Mouse (Mus musculus): Measurements from ENCODE around the gene Tmem183a. TPM values are rescaled to one million over a fixed set of nuclear protein-coding genes. Genes with fewer than 3 reads are reported as not detected.

The Tmem183a gene
- polyA plus RNA-seq, 1 experiment from 2014 or later, result 118 TPM

DNA sequence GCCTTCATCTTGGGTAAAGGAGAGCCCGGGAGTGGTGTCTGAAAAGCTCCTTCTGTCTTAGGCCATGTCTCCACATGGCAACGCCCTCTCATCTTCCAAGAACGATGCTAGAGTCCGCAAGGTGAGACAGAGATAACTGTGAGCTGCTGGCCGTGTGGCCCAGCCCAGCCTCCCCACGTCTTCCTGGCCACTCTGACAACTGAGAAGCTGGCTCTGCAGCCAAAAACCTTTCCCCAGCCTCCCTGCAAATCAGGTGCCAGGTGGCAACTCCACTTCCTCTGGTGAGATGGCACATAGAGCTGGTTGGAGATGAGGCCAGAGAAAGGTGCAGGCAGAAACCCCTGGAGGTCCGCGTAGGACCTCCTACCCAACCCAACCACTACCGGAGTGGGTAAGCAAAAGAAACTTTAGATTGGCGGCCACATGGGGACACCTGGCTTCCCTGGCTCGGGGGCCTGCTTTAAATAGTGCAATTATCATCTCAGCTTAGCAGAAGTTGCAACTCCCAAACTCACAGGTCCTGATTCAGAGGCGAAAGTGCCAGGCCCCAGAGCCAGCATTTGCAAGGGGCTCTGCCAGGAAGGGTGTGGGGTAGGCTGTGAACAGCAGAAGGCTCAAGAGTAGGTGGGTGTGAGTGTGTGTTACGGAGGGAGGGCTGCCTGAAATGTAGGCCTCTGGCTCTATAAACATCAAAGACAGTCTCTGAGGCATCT is 26.4 kb downstream of the Tmem183a start:
- H3K9me3 ChIP-seq, result no peaks in the 10 kb centered on the region
- no peak overlapping the region for H3K4me2 ChIP-seq (replicated peaks)
- H3K9ac ChIP-seq (replicated peaks), result no peak overlapping the region
- H3K4me3 ChIP-seq, result no peak overlapping the region
- no peak overlapping the region for H3K27ac ChIP-seq (replicated peaks)
- ATAC-seq (ENCODE audit: low FRiP score, low read depth), result no peak
- H3K4me1 ChIP-seq, result no peaks in the 10 kb centered on the region
- peaks cover 4% of the 10 kb centered on the region; the same call in 1 of the 2 replicates for H3K27me3 ChIP-seq
- H3K36me3 ChIP-seq, result no peaks in the 10 kb centered on the region
- WGBS, result 83% methylated on average over 13 of the region's 13 CpGs

- Histone ChIP-seq H3K9me3 (no peaks in the 10 kb centered on the region), H3K4me1 (no peaks in the 10 kb centered on the region), H3K27me3 (peaks cover 4% of the 10 kb centered on the region; the same call in 1 of the 2 replicates), H3K36me3 (no peaks in the 10 kb centered on the region), H3K27ac (replicated peaks) (no peak overlapping the region), H3K9ac (replicated peaks) (no peak overlapping the region), H3K4me2 (replicated peaks) (no peak overlapping the region), H3K4me3 (no peak overlapping the region)
- WGBS, result 83% methylated on average over 7 of the region's 7 CpGs
- ATAC-seq (ENCODE audit: low FRiP score, low read depth), result no peak
These were observed 27.5 kb downstream of the Tmem183a start for GRCm38 (mm10) chr1:134334111-134334827.

GRCm38 (mm10) chr1:134333371-134334110 is 28.2 kb downstream of the Tmem183a start:
- no peak overlapping the region for H3K27ac ChIP-seq (replicated peaks)
- WGBS, result 82% methylated on average over 10 of the region's 10 CpGs

GRCm38 (mm10) chr1:134332770-134333271 is 29.0 kb downstream of the Tmem183a start, which contains the start of gene Ppfia4:
Ppfia4 (minus strand) TSS chr1:134332928.
- H3K27ac ChIP-seq (replicated peaks), result no peak within 1 kb of the TSS
- H3K27me3 ChIP-seq, result peaks cover 4% of the 10 kb centered on the region; the same call in 1 of the 2 replicates
- 68% methylated on average over 13 of the region's 13 CpGs for WGBS
- H3K9ac ChIP-seq (replicated peaks), result no peak within 1 kb of the TSS
- no peak; the same call in 1 of the 2 replicates for ATAC-seq (ENCODE audit: low FRiP score, low read depth)
- H3K4me3 ChIP-seq, result no peak within 1 kb of the TSS
- H3K36me3 ChIP-seq, result no peaks in the 10 kb centered on the region
- no peaks in the 10 kb centered on the region for H3K9me3 ChIP-seq
- H3K4me1 ChIP-seq, result no peaks in the 10 kb centered on the region
- no peak within 1 kb of the TSS for H3K4me2 ChIP-seq (replicated peaks)

More at GRCm38 (mm10) chr1:134333371-134334110, 28.2 kb downstream of the Tmem183a start:
- Histone ChIP-seq H3K27me3 (peaks cover 4% of the 10 kb centered on the region; the same call in 1 of the 2 replicates), H3K9ac (replicated peaks) (no peak overlapping the region), H3K9me3 (no peaks in the 10 kb centered on the region), H3K4me3 (no peak overlapping the region), H3K4me2 (replicated peaks) (no peak overlapping the region), H3K36me3 (no peaks in the 10 kb centered on the region), H3K4me1 (no peaks in the 10 kb centered on the region)
- no peak for ATAC-seq (ENCODE audit: low FRiP score, low read depth)

DNA sequence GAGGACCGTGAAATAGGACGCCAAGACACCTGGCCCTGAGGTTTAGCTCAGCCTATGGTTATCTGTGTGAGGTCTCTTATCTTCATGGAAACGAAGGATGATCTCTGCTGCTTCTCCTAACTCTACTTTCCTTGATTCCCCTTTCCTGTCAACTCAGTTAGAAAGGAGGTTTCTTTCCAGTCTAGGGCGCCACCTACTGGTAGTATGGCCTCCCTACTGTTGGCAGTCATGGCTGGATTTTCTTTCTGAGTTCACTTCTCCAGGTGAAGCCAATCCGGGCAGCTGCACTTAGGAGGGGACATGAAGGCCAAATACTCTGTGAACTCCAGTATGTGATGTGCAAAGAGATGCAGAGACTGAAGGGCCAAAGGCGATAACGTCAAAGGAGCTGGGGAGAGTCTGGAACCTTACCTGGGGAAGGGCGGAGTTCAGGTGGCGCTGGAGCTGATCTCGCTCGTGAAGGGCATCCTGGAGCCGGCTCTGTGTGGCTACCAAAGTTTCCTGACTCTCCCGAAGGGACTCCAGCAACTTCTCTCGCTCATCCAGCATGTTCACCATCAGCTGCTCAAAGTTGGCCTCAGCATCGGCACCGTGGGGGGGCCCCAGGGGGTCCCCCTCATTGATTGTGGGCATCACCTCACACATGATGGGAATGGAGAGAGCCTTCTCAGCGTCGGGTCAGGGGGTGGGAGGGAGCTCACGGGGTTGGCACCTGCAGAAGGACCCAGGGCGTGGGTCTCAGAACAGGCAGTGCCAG is 29.7 kb downstream of the Tmem183a start:
- no peaks in the 10 kb centered on the region for H3K36me3 ChIP-seq
- 0 out of 2 replicates have a peak, but pooled peaks have one; percentile 58 for ATAC-seq (ENCODE audit: low FRiP score, low read depth)
- no peak overlapping the region for H3K27ac ChIP-seq (replicated peaks)
- no peak overlapping the region for H3K4me3 ChIP-seq
- WGBS, result 64% methylated on average over 20 of the region's 20 CpGs
- H3K4me1 ChIP-seq, result no peaks in the 10 kb centered on the region
- H3K9ac ChIP-seq (replicated peaks), result no peak overlapping the region
- H3K9me3 ChIP-seq, result no peaks in the 10 kb centered on the region
- peaks cover 4% of the 10 kb centered on the region; the same call in 1 of the 2 replicates for H3K27me3 ChIP-seq
- H3K4me2 ChIP-seq (replicated peaks), result no peak overlapping the region

DNA sequence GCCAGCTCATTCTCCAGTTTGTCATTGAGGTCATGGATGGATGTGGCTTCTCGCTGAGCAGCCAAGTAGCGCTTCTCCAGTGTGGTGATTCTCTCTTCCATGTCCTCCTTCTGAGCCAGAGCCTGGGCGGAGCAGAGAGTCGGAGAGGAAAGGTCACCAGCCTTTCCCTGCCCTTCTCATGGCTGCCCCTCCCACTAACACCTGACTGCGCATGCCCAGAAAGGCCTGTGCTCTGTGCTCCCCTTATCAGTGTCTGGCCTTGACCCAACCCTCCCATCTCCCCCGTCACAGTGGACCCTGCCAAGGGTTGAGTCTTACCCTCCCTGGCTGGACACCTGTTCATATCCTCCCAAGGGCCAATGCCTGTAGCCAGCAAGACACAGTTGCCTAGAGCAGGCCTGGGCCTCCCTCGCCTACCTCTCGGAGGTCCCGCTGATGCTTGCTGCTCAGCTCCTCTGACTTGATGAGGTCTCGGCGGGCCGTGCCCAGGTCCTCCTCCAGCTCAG is 34.9 kb downstream of the Tmem183a start:
- 93% methylated on average over 12 of the region's 12 CpGs for WGBS
- no peaks in the 10 kb centered on the region for H3K4me1 ChIP-seq

GRCm38 (mm10) chr1:134322591-134322990 is 39.2 kb downstream of the Tmem183a start:
- no peak for ATAC-seq (ENCODE audit: low FRiP score, low read depth)

More for the DNA sequence above, 34.9 kb downstream of the Tmem183a start:
- Histone ChIP-seq H3K36me3 (no peaks in the 10 kb centered on the region), H3K9ac (replicated peaks) (no peak overlapping the region), H3K27me3 (no peaks in the 10 kb centered on the region), H3K9me3 (no peaks in the 10 kb centered on the region), H3K27ac (replicated peaks) (no peak overlapping the region), H3K4me2 (replicated peaks) (no peak overlapping the region), H3K4me3 (no peak overlapping the region)
- no peak for ATAC-seq (ENCODE audit: low FRiP score, low read depth)

DNA sequence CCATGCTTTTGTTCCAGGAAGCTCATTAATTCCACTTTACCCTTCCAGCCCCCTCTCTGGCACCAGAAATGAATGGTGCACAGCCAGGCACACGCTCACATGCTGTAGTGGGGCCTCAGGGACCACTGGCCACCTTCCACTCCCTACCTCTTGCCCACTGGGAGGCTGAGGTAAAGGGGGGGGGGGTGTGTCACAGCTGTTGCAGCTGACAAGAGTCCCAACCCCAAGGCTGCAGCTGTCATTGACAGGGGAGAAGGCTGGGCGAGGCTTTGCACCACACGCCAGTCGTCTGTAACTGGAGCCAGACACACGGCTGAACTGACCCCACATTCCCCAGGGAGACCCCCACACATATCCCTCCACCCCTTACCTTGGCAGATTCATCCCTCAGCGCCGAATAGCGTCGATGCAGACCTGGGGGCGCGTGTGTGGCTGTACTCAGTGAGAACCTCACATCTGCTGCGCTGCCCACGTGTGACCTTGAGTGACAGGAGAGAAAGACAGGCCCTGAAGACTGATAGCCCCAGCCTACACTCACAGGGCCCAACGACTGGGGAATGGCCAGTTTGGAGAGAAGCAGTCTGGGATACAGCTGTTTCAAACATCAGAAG is 41.0 kb downstream of the Tmem183a start:
- Histone ChIP-seq H3K4me3 (no peak overlapping the region), H3K4me1 (peaks cover 12% of the 10 kb centered on the region), H3K9ac (replicated peaks) (no peak overlapping the region), H3K27ac (replicated peaks) (0 out of 2 replicates have a peak overlapping the region, but pooled peaks have one; percentile 1), H3K4me2 (replicated peaks) (no peak overlapping the region), H3K36me3 (no peaks in the 10 kb centered on the region), H3K9me3 (no peaks in the 10 kb centered on the region), H3K27me3 (no peaks in the 10 kb centered on the region)
- 66% methylated on average over 14 of the region's 14 CpGs for WGBS
- no peak for ATAC-seq (ENCODE audit: low FRiP score, low read depth)

More at GRCm38 (mm10) chr1:134322591-134322990, 39.2 kb downstream of the Tmem183a start:
- Histone ChIP-seq H3K27ac (replicated peaks) (no peak overlapping the region), H3K4me1 (peaks cover 12% of the 10 kb centered on the region), H3K4me3 (no peak overlapping the region), H3K27me3 (no peaks in the 10 kb centered on the region), H3K4me2 (replicated peaks) (no peak overlapping the region), H3K9ac (replicated peaks) (no peak overlapping the region), H3K9me3 (no peaks in the 10 kb centered on the region), H3K36me3 (no peaks in the 10 kb centered on the region)
- WGBS, result 89% methylated on average over 6 of the region's 6 CpGs

DNA sequence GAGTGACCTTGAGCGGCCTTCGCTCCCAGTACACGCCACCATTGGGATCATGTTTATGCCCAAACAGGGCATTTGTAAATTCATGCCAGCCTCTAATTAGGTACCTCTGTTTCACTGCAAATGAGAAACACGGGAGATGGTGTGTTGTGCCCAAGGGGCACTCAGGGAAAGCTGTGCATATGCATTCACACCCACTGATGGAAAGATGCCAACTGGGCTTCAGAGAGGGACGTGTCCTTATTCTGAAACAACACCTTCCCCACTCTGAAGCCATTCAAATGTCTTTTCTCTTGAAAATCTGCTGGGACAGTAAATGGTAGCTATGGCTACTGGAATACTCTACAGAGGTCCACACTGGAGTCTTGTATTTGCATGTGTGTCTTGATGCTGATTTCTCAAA is 43.5 kb downstream of the Tmem183a start:
- Histone ChIP-seq H3K4me2 (replicated peaks) (no peak overlapping the region), H3K4me1 (peaks cover 12% of the 10 kb centered on the region), H3K27ac (replicated peaks) (no peak overlapping the region), H3K27me3 (no peaks in the 10 kb centered on the region), H3K9me3 (no peaks in the 10 kb centered on the region), H3K4me3 (no peak overlapping the region), H3K9ac (replicated peaks) (no peak overlapping the region), H3K36me3 (no peaks in the 10 kb centered on the region)
- WGBS, result 90% methylated on average over 5 of the region's 5 CpGs
- no peak for ATAC-seq (ENCODE audit: low FRiP score, low read depth)

DNA sequence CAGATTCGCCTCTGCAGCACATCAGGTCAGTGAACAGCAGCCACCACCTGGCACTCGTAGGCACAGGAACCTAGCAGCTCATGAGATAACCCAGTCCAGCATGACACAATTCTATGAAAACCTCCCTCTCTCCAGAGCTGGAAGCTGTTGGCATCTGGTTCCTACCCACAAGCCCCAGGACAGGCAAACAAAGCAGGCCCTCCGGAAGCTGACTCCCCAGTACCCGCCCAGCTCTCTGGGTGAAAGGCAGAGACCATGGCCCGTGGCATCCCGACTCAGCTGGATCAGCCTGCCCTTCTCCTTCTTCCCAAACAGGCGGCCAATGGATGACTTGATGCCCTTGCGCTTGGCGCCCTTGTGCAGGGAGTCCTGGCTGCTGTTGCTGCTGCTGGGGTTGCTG is 45.4 kb downstream of the Tmem183a start:
- Histone ChIP-seq H3K27me3 (no peaks in the 10 kb centered on the region), H3K9me3 (no peaks in the 10 kb centered on the region), H3K4me2 (replicated peaks) (no peak overlapping the region), H3K9ac (replicated peaks) (no peak overlapping the region), H3K4me3 (no peak overlapping the region), H3K27ac (replicated peaks) (no peak overlapping the region), H3K36me3 (no peaks in the 10 kb centered on the region), H3K4me1 (peaks cover 11% of the 10 kb centered on the region)
- ATAC-seq (ENCODE audit: low FRiP score, low read depth), result no peak
- 90% methylated on average over 9 of the region's 9 CpGs for WGBS

DNA sequence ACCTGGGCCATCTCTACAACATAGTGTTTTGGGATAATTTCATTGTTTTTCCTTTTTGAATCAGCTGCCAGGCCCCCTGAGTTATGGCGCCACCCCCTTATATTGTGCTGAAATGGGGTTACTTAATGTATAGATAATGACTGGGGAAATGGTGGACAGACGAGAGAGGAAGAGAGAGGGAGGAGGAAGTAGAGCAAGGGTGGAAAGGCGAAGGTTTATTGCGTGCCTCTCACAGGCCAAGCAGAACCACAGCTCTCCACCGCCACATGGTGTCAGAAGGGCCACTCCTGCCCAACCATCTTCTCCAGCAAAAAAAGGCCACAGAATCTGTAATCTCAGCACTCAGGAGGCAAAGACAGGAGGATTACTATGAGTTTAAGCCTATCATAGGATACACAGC is 46.6 kb downstream of the Tmem183a start:
- H3K9me3 ChIP-seq, result no peaks in the 10 kb centered on the region
- WGBS, result 88% methylated on average over 5 of the region's 5 CpGs
- ATAC-seq (ENCODE audit: low FRiP score, low read depth), result no peak
- no peaks in the 10 kb centered on the region for H3K27me3 ChIP-seq
- no peak overlapping the region for H3K4me2 ChIP-seq (replicated peaks)
- no peaks in the 10 kb centered on the region for H3K36me3 ChIP-seq
- H3K9ac ChIP-seq (replicated peaks), result no peak overlapping the region
- no peaks in the 10 kb centered on the region for H3K4me1 ChIP-seq
- no peak overlapping the region for H3K27ac ChIP-seq (replicated peaks)
- H3K4me3 ChIP-seq, result no peak overlapping the region

Data from midbrain, embryonic 12.5 days (tissue).